Mouse (Mus musculus) heart, adult 2 months (tissue): ENCODE data around the gene 1700018F24Rik.
"Not testable (repeated sequence)": the region's sequence is repeated elsewhere in the genome, so short reads cannot be mapped to it uniquely, and the experiment has no call there.

Source experiments
- CTCF ChIP-seq: fragments of 200-600 bp; IDR thresholded peaks from 2 replicates; pipeline ENCODE4 v1.8.1; 2022; ENCODE audit warnings: antibody characterized with exemption, mild to moderate bottlenecking, moderate library complexity
- EP300 ChIP-seq: fragments of 200-500 bp; IDR thresholded peaks from 2 replicates; pipeline ENCODE4 v1.6.1; 2011; ENCODE audit warnings: low read depth, low read length, control low read depth; ENCODE audit not compliant: insufficient read depth
- POLR2A ChIP-seq: fragments of 200-500 bp; IDR thresholded peaks from 2 replicates; pipeline ENCODE4 v1.6.1; 2011; ENCODE audit warnings: mild to moderate bottlenecking, low read depth, low read length, control low read depth; ENCODE audit not compliant: insufficient read depth

DNA sequence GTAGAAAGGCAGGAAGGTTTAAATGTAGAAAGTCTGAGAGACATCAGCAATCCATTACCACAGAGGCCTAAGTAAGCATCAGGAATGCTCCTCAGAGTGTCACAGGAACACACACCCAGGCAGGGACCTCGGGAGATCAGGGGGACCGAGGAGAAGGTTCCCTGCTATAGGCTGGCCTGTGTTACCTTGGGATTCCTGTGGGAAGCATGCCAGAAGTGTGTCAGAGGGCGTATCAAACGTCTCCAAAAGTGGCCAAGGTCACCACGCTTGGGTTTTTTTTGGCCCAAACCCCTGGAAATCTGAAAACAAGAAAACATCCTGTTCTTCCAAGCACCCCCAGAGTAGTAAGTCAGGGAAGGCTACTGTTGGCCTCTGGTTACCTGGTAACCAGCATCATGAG, 10.4 kb upstream of the 1700018F24Rik start, which contains the start of gene Gm4871:
- TF ChIP-seq EP300, CTCF, POLR2A: not testable (repeated sequence)
